Mouse (Mus musculus): ENCODE measurements at regions not wholly inside any gene's neighbourhood (a gene's known extent, or its start where the extent isn't known, plus 50 kb on each side); places are given as distances from the start of the nearest gene placed in this dataset.
A peak's percentile ranks its signal among the peaks of the same experiment; 100 is the strongest.

- DNase-seq (ENCODE audit: low spot score in 2 of 2) = peak; percentile 32 to 66
These were observed 572.7 kb downstream of the Vrk1 start for GRCm38 (mm10) chr12:106582760-106583159.

GRCm38 (mm10) chr12:106585626-106586025 lies 575.6 kb downstream of the Vrk1 start:
- no peak for DNase-seq (ENCODE audit: low spot score in 2 of 2)

DNA sequence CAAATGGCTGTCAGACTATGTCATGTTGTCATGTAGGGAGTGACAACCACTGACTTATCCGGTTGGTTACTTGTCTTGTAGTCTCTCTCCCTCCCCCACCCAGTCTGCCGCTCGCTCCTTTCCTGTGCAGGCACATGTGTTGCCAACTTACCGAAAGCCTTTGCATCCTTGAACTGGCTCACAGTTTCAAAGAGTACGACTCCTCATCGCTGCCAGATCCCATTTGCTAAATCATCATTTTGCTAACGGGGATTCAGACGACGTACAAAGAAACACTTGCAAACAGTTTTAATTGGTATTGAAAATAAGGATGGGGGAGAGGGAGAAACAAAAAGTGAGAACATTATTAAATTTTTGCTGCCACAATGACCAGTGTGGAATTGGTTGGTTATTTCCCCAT lies 582.7 kb downstream of the Vrk1 start:
- DNase-seq (ENCODE audit: low spot score in 2 of 2) = no peak

DNA sequence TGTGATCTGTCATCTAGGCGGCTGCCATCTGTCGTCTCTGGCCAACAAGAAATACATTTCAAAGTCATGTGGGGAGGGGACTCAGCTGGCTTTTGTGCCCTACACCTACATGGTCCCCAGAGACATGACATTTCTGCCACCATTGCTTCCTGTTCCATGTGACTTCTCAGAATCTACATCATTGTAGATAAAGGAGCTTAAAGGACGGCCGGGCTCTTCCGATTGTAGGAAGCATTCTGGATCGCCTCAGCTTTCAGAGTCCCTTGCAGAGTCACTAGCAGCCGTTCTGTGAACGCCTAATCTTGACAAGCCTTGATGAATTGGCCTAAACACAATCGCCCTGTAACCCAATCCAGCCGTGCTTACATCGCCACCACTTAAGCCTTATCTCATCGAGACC lies 587.6 kb downstream of the Vrk1 start:
- no peak for DNase-seq (ENCODE audit: low spot score in 2 of 2)

DNA sequence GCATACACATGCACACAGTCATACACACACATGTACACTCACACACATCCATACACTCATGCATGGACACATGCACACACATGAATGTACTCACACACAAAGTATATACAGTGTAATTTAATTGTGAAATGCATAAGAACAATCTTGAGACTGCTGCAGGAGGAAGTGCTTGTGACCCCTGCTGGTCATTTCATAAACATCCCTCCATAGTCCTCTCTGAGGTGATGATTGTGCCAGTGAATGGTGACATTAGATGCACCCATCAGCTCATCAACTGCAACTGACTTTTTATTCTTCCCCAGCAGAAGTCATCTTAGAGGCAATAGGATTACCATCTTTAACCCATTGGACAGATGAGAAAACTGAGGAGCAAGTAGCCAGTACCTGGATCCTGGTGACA lies 597.2 kb downstream of the Vrk1 start:
- no peak for DNase-seq (ENCODE audit: low spot score in 2 of 2)

- DNase-seq (ENCODE audit: low spot score in 2 of 2) = no peak
These were observed 597.8 kb downstream of the Vrk1 start for GRCm38 (mm10) chr12:106607655-106608337.

GRCm38 (mm10) chr12:106618684-106619083 lies 608.7 kb downstream of the Vrk1 start:
- no peak for DNase-seq (ENCODE audit: low spot score in 2 of 2)

- DNase-seq (ENCODE audit: low spot score in 2 of 2) = no peak
These were observed 616.8 kb downstream of the Vrk1 start for GRCm38 (mm10) chr12:106626786-106627185.

DNA sequence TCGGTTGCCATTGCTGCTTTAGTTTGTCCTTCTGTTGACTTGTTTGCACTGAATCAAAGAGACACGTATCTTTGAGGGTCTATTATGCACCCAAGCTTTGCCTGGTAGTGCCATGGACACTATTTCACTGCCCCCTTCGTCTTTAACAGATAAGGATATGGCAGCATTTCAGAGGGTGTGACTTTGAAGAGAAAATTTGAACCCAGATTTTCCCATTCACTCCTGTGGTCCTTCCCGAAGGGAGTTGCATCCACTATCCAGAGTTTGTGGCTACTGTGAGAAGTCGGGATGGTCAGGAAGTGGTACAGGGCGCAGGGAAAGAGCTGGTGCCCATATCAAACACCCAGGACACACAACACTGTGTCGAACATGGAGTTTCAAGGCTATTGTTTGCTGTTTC lies 622.5 kb downstream of the Vrk1 start:
- no peak for DNase-seq (ENCODE audit: low spot score in 2 of 2)

DNA sequence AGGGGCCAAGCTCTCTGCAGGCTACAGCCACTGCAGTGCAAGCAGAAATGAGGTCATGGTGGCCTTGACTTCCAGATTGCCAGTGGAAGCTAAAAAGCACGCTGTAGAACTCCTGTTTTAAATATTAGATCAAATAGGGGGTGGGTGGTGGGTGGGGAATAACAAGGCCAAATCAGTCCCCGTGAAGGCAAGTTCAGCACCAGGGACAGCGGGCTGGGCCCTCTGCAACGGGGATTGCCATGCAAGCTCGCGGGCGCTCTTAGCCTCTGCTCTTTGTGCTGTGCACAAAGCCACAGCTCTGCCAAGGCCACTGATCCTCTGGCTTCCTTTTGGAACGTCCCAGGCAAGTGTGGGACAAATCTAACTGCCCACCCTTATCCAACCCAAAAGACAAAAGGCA lies 623.1 kb downstream of the Vrk1 start:
- peak in 1 of 2 experiments; percentile 11 for DNase-seq (ENCODE audit: low spot score in 2 of 2)

DNA sequence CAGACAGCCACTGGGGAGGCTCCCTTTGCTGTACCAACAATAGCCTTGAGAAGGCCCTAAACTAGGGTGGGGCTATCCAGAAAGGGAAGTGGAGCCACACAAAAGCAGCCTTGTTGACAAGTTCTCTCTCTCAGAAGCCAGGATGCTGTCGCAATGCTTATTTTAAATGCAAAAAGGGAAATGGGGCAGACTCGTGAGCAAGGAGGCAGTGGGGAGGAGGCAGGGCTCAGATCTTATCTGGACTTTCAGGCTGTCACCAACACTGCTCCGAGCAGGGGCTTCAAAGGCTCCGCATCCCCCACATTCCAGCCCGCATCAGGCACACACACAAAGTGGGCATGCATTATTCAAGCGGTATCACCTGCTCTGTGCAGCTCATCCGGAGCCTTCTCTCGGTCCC lies 648.3 kb downstream of the Vrk1 start:
- no peak for DNase-seq (ENCODE audit: low spot score in 2 of 2)

- DNase-seq (ENCODE audit: low spot score in 2 of 2) = no peak
These were observed 663.3 kb downstream of the Vrk1 start for GRCm38 (mm10) chr12:106673232-106673766.

DNA sequence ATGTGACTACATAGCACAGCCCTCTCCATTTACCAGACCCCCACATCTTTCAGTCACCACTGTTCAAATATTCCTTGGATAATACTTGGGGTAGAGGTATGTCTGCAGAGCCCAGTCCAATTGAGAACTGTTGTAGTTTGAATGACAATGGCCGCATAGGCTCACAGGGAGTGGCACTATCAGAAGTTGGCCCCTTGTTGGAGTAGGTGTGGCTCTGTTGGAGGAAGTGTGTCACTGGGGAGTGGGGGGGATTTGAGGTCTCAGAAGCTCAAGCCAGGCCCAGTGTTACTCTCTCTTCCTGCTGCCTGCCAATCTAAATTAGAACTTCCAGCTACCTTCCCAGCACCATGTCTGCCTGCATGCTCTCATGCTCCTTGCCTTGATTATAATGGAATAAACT lies 664.7 kb downstream of the Vrk1 start:
- no peak for DNase-seq (ENCODE audit: low spot score in 2 of 2)

GRCm38 (mm10) chr12:106676136-106676535 lies 666.1 kb downstream of the Vrk1 start:
- no peak for DNase-seq (ENCODE audit: low spot score in 2 of 2)

GRCm38 (mm10) chr12:106676566-106676965 lies 666.5 kb downstream of the Vrk1 start:
- DNase-seq (ENCODE audit: low spot score in 2 of 2) = no peak

DNA sequence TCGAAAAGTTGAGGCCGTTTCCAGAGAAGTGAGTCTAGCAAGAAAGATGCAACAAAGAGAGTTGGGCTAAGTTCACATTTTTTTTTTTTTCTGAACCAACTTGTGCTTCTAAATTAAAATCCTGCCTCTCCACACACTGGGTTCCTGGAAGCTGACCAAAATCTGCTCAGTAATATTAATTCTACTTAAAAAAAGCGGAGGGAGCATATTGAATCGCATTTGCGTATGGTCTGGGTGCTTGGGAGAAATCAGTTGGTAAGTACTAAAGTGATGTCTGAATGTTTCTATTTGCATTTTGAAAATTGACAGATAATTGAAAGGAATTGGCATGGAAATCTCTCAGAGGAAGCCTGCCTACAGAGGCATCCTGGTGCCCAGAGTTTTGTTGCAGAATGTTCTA lies 676.0 kb downstream of the Vrk1 start:
- peak in 1 of 2 experiments; percentile 35 for DNase-seq (ENCODE audit: low spot score in 2 of 2)

DNA sequence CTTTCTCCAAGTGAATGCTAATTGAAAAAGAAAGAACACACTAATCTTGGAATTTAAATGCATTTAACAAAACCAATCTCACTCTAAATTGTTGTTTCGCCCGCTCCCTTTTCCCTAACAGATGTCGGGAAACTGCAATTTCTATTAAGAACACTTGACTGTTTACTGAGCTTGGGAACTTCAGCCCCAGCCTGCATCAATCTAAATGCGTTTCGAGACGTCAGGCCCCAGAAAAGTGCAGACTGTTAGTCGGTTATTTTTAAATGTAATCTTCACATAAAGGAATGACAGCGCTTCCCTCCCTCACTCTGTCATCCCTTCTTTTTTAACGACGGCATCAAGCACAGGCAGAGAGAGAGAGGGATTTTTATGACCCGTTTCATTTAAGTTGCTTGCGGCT lies 677.7 kb downstream of the Vrk1 start:
- DNase-seq (ENCODE audit: low spot score in 2 of 2) = peak; percentile 42 to 55

- peak; percentile 47 to 57 for DNase-seq (ENCODE audit: low spot score in 2 of 2)
These were observed 678.2 kb downstream of the Vrk1 start for GRCm38 (mm10) chr12:106688156-106688740.

- DNase-seq (ENCODE audit: low spot score in 2 of 2) = no peak
These were observed 692.9 kb downstream of the Vrk1 start for GRCm38 (mm10) chr12:106702958-106703357.

DNA sequence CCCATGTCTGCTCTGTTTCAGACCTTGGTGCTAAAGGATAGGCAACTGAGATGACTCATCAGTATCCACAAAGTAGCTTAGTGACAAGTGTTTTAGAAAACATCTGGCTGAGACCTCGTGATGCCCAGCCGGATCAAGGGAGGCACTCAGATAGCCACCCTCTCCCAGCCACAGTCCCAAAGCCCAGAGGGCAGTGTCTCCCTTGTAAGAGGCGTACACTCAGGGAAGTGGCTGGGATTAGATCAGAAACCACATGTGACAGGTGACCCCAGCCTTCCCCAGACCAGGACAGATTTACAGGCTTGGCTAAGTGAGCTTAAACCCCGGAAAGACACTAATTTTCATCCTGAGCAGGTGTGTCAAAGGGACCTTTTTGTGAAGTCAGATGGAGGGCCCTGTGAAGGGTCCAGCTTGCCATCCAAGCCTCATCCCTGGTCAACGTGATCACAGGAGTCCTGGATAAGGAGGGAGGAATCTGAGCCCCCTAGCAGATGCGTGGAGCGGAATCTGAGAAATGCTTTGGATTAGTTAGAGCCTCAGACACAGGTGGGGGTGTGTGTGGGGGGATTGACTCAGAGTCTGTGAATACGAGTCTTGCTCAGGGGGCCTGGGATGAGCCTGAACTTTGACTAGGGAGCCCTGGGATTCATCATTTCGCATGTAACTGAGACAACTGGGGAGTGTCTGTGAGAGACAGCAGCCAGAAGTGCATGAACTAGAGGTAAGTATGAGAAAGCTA lies 711.4 kb downstream of the Vrk1 start:
- DNase-seq (ENCODE audit: low spot score in 2 of 2) = no peak

GRCm38 (mm10) chr12:106722010-106722362 lies 712.0 kb downstream of the Vrk1 start:
- no peak for DNase-seq (ENCODE audit: low spot score in 2 of 2)

GRCm38 (mm10) chr12:106722761-106723160 lies 712.7 kb downstream of the Vrk1 start:
- no peak for DNase-seq (ENCODE audit: low spot score in 2 of 2)

DNA sequence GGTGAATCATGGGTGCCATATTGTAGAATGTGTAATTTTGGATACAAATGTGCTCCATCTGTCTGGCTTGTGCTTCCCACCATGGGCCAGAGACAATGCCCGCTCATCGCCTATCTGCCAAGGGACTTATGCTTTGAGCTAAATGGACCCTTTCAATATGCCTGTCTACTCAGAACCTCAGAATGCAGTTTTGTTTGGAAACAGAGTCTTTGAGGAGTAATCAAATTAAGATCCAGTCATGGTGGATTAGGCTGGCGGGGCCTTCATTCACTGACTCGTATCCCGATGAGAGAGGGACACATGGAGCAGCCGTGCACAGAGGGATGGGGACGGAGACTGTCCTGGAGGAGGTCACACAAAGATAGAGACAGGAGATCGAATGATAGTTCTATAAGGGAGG lies 716.9 kb downstream of the Vrk1 start:
- no peak for DNase-seq (ENCODE audit: low spot score in 2 of 2)
